Mouse (Mus musculus): ENCODE measurements around the gene Lrrc46. TPM values are rescaled to one million over a fixed set of nuclear protein-coding genes. Genes with fewer than 3 reads are reported as not detected.

Gene Lrrc46
- total RNA-seq, 2 experiments from 2014 or later: 0.25 to 0.36 TPM

DNA sequence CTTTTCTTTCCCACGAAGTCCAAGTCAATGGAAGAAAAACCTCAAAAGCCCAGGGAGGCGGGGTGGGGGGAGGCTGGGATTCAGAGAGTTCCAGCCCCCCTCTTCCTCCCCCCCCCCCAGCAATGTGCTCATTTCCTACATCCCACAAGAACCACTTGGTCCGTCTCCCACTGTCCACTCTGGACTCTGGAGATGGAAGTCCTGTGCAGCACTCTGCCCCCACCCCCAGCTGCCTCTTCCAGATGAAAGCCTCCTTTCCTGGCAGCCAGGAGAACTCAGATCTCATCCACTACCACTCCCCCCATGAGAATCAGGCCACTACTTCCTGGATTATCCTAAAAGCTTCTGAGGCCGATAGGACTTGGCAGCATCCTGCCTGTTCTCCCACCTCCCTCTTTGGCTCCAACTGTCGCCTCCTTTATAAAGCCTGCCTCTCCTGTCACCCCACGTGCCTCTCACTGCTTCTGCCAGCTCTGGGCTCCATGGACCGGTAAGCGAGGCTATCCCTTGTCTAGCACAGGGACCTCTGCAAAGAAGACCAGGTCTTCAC, 28.0 kb downstream of the Lrrc46 start, which contains the start of gene Sp6:
TSS of gene Sp6 (plus strand) at position 274 of the 550 bp plus-strand sequence.
- DNase-seq: no peak

GRCm38 (mm10) chr11:97009198-97009790, 31.9 kb downstream of the Lrrc46 start:
- no peak for DNase-seq

DNA sequence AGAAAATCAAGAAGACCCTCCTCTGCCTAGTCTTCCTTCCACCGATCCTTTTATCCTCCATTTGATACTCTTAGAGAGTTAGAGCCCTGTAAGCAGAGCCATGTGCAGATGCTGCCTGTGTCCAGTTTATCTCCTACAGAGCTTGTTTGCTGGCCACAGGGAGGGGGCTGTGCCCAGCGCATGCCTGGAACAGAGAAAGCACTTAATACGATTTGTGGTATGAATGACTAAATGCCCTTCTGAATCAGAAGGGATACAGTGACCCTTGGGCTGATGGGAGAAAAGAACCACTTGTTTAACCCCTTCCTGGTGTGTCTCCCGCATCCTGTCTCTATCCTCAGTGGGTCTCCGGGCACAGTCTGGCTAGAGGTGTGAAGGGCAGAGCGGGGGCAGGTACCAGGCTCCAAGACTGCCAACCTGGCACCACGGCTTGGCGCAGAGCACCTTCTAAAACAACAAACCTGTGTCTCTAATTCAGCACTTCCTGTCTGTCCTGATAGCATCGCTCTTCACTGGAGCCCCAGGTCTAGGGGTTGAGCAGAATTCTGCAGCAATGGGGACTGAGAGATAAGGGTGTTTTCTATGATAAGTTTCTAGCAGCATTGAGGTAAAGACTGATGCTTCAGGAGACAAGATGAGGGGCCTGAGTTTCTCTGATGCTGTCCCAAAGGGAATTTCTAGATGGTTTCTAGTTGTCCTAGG, 34.0 kb downstream of the Lrrc46 start:
- no peak for DNase-seq

- no peak for DNase-seq
These were observed 38.0 kb downstream of the Lrrc46 start for GRCm38 (mm10) chr11:97003170-97003569.

- peak; percentile 50 to 57 for DNase-seq
These were observed 43.7 kb downstream of the Lrrc46 start for GRCm38 (mm10) chr11:96997380-96997956.

- no peak for DNase-seq
These were observed 44.3 kb downstream of the Lrrc46 start for GRCm38 (mm10) chr11:96996773-96997379.

GRCm38 (mm10) chr11:96995836-96996772, 45.1 kb downstream of the Lrrc46 start:
- no peak for DNase-seq

DNA sequence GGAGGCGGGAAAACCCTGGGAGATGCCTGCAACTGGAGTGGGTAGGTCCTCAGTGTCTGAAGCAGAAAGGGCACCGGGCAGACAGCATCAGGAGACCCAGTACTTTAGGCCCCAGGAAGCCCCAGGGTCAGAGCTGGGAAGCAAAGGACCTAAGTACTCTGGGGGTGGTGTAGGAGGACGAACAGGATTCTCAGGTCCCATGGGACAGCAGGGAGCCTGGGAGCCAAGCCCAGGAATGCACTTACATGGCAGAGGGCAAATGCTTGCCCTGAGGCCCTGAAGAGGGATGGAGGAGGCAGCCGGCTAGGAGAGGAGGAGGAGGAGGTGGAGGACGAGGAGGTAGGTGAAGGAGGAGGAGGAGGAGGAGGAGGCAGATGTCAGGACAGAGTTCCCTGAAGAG, 46.2 kb downstream of the Lrrc46 start:
- DNase-seq: no peak

DNA sequence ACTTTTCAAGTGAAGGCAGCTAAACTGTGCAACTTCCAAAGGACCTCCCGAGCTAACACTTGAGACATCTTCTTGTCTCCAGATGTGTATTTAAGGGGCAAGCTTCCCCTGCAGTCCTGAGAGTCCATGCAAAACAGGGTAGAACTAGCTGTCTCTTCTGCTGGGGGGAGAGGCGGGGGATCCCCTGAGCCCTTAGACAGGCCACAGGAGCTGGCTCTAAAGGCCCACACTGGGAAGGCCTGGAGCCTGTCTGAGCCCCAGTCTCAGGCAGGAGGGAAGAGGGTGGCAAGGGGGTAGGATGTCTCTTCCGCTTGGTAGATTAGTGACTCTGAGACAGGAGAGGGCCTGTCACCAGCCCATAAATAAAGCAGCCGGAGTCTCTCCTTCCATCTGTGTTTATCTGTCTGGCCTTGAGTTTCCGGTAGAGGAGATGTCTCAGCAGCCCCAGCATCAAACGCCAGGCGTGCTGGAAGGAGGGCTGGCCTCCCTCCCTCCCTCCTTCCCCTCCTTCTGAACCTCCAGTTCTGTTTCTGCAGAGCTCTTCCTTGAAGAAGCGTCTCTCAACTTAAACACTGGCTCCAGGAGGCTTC, 48.4 kb downstream of the Lrrc46 start:
- no peak for DNase-seq

DNA sequence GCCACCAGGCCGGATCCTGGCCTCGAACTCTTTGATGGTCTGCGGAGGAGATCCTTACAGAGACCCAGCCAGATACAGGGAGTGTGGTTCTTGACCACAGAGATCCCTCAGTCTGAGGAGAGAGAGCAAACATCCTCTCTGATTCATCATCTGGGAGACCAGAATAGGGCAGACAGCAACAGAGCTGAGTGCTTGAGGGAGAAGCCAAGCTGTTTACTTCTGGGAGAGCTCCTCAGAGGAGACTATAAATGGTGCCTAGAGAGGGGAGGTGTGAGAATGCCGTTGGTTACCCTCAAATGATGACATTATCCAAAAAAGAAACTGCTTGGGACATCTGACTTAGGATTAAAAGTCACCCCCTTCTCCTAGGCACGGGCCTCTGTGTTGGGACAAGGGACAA, 49.7 kb downstream of the Lrrc46 start:
- DNase-seq: no peak

DNA sequence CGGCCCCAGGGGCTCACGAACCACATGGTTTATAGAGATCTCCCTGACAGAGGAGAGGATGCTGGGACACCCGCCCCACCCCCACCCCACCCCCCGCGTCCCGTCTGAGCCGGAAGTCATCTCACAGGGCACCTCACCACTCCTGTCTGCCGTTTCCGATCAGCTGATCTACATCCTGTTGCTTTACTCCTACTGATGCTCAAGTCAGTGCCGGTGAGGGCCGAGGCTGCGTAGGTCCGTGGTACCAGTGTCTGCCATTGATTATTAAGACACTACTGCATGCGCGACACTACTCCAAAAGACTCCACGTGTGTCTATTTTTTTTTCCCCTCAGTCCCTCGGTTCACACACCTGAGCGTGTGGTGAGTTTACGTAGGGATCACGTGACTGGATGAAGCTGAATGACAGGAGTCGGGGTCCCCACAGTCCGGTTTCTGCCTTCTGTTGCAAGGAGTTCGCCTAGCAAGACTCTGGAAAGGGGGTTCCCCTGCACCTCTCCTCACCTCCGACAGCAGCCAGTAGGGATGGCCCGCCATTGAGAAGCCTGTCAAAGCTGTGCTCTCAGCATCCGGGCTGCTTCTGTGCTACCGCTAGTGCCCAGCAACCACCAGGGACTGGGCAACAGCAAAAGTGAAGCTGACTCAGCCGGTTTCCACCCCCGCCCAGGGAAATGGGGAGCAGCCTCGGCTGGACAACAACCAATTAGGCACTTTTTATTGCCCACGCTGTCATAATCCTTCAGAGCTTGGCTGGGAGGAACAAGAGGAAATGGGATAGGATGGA, 53.1 kb downstream of the Lrrc46 start:
- no peak for DNase-seq

GRCm38 (mm10) chr11:96986463-96986862, 54.7 kb downstream of the Lrrc46 start:
- no peak for DNase-seq

DNA sequence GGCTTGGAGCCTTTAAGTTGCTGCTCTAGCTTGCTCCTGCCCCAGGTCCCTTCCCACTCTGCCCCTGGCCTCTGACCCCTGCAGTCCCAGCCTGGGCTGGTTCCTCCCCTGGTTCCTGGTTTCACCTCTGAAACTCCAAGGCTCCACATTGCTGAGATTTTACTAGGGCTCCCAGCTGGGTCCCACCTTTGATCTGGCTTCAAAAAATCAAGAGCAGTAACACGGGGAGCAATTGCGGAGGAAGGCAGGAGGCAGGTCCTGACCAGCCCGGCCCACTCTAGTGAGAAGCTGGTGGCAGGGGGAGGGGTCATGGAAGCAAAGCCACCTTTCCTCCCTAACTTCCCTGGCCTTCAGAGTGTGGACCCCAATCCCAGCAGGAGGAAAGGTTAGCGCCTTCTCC, 56.3 kb downstream of the Lrrc46 start:
- no peak for DNase-seq

Small RNA genes lying within 50 kb of the gene (microRNA-seq; reads per million reads assigned to microRNA genes)
- gene Mir8103: 3.2 to 4.6 reads per million in 2 experiments

Other genes with a start within 250 kb of the Lrrc46 start
- 100 to 1,000 TPM; 458 to 487 TPM for gene Nfe2l1, start 211.4 kb downstream of the Lrrc46 start, total RNA-seq (2021)
- 10 to 100 TPM; 35.5 to 37.3 TPM for gene Copz2, start 191.5 kb downstream of the Lrrc46 start, total RNA-seq (2021)
- 10 to 100 TPM; 23.4 to 25.1 TPM for gene Cdk5rap3, start 124.9 kb downstream of the Lrrc46 start, total RNA-seq (2021)
- 1 to 10 TPM in 1 of 2 experiments, under 1 TPM in 1; 0.79 to 2.2 TPM for gene Prr15l, start 113.3 kb downstream of the Lrrc46 start, total RNA-seq (2021)
- gene Pnpo, start 97.4 kb downstream of the Lrrc46 start, total RNA-seq (2021): 10 to 100 TPM; 16.7 to 17.4 TPM
- 10 to 100 TPM in 1 of 2 experiments, 1 to 10 TPM in 1; 7.4 to 10.3 TPM for gene Sp2, start 58.4 kb downstream of the Lrrc46 start, total RNA-seq (2021)
- gene Sp6, start 28.0 kb downstream of the Lrrc46 start, total RNA-seq (2021): under 1 TPM in 1 of 2 experiments, not detected in 1; 0.21 TPM
- 10 to 100 TPM; 15.4 TPM for gene Scrn2, start 11.5 kb downstream of the Lrrc46 start, total RNA-seq (2021)
- gene Mrpl10, start 153 bp upstream of the Lrrc46 start, total RNA-seq (2021): 10 to 100 TPM; 92.1 to 94.8 TPM
- 1 to 10 TPM; 3.8 to 5.1 TPM for gene Osbpl7, start 9.2 kb upstream of the Lrrc46 start, total RNA-seq (2021)
- gene Tbx21, start 73.9 kb upstream of the Lrrc46 start, total RNA-seq (2021): under 1 TPM; 0.10 to 0.41 TPM
- gene Tbkbp1, start 110.1 kb upstream of the Lrrc46 start, total RNA-seq (2021): 10 to 100 TPM; 12.5 to 15.0 TPM
- gene Kpnb1, start 146.5 kb upstream of the Lrrc46 start, total RNA-seq (2021): 10 to 100 TPM; 80.8 to 82.9 TPM
- 10 to 100 TPM; 75.9 to 77.7 TPM for gene Npepps, start 239.2 kb upstream of the Lrrc46 start, total RNA-seq (2021)